Mouse (Mus musculus): ENCODE measurements at regions not wholly inside any gene's neighbourhood (a gene's known extent, or its start where the extent isn't known, plus 50 kb on each side); places are given as distances from the start of the nearest gene placed in this dataset.

DNA sequence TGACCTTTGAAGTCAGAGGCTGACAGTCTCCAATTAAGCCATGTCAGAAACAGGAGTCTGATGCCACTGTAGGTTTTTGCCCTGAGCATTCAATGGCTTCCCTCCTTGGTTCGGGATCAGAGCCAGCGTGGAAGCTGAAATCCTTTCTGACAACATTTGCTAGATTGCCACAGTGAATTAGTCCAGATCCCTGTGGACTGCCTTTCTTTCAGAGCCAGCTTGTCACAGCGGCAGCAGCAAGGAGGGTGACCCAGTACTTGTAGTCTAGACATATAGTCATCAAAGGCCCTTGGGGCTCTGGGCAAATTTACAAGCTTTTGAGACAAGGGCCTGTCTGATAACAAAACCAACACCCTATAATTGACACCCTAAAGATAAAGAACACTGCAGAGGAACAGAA lies 86.5 kb upstream of the Map3k7 start:
- no peak for DNase-seq (ENCODE audit: extremely low read depth, insufficient read length, low spot score)

DNA sequence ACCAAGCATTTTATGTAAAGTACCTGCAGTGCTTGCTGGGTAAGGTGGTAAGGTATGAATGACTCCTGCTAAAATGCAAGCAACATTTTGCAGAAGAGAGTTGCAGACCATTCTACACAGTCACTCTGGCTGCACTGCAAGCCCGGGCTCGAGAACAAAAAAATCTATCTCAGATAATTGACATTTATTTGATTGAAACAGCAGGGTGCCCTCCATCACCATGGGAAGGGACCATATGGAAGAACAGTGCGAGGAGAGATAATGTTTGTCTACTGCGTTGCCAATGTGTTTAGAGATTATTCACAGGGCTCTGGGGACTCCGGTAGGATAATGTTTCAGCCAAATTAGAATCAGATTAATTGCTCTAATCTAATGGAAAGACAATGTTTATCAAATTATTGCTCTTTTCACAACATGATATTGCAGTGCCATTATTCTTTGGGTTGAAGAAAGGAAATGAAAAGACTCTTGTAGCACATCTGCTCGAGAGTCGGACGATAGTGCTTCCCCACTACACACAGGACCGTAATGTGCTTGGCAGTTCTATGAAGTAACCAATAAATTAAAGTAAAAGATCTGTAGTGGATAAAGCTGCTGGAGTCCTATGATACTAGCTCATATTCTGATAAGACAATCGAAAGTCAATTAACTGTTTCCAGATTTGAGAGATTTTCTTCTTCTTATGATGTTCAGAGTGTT lies 85.3 kb upstream of the Map3k7 start:
- DNase-seq (ENCODE audit: extremely low read depth, insufficient read length, low spot score) = no peak

GRCm38 (mm10) chr4:31879192-31879585 lies 84.7 kb upstream of the Map3k7 start:
- no peak for DNase-seq (ENCODE audit: extremely low read depth, insufficient read length, low spot score)

- DNase-seq (ENCODE audit: extremely low read depth, insufficient read length, low spot score) = no peak
Observed at GRCm38 (mm10) chr4:31880213-31880612, 83.7 kb upstream of the Map3k7 start.

DNA sequence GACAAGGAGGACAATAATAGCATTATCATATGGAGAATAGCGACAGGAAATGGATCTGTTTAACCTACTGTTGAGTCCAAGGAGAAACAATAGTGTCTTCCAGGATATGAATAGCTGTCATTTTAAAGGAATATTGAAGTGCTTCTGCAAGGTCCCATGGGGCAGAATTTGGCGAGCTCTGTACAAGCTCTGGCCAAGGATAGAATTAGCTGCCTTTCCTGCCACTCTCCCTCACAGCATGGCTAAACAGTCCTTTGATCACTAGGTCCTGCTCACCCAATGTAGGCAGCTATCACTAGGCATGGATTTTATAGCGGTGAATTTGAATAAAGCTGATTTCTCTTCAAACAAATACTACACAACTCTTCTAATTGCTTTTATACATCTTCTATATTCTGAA lies 74.2 kb upstream of the Map3k7 start:
- DNase-seq (ENCODE audit: extremely low read depth, insufficient read length, low spot score) = no peak

GRCm38 (mm10) chr4:31909086-31909673 lies 54.7 kb upstream of the Map3k7 start:
- DNase-seq (ENCODE audit: extremely low read depth, insufficient read length, low spot score) = no peak
